Mouse (Mus musculus) forebrain, embryonic 10.5 days (tissue): ENCODE measurements around the gene Pak3. TPM values are rescaled to one million over a fixed set of nuclear protein-coding genes. Genes with fewer than 3 reads are reported as not detected.

Source experiments
- DNase-seq: peaks from one replicate; pipeline ENCODE4 v3.0.0-alpha.2; 2017; ENCODE audit warnings: low spot score; ENCODE audit errors: extremely low spot score
- H3K27ac ChIP-seq: fragments of 300-500 bp; sonication (generic); 2 replicates; pipeline ENCODE4 v1.5.1; 2016; ENCODE audit warnings: mild to moderate bottlenecking
- H3K27me3 ChIP-seq: fragments of 300-500 bp; sonication (generic); 2 replicates; pipeline ENCODE4 v1.6.1; 2016; ENCODE audit warnings: mild to moderate bottlenecking; ENCODE audit not compliant: poor library complexity, severe bottlenecking
- H3K36me3 ChIP-seq: fragments of 300-500 bp; sonication (generic); replicated peaks from 2 replicates; pipeline ENCODE4 v1.6.1; 2016; ENCODE audit warnings: mild to moderate bottlenecking, moderate library complexity
- H3K4me1 ChIP-seq: fragments of 300-500 bp; sonication (generic); 2 replicates; pipeline ENCODE4 v1.6.1; 2016
- H3K4me3 ChIP-seq: fragments of 300-500 bp; sonication (generic); 2 replicates; pipeline ENCODE4 v1.5.1; 2016; ENCODE audit warnings: mild to moderate bottlenecking, moderate library complexity
- H3K9me3 ChIP-seq: fragments of 300-500 bp; sonication (generic); 2 replicates; pipeline ENCODE4 v1.6.1; 2016; ENCODE audit warnings: mild to moderate bottlenecking, moderate library complexity
- WGBS: fragments of 180-500 bp; shearing (Covaris S2); methylation state at CpG from one replicate; pipeline ENCODE4 v1.1.7; 2016; 5-methylcytosine and 5-hydroxymethylcytosine counted together
- polyA plus RNA-seq: library from polyadenylated mRNA; unstranded; fragments of >200 nt; fragmentation: Nextera tagmentation; extraction: Ambion mirVana; gene quantifications from 2 replicates; pipeline ENCODE4 v1.2.1, GENCODE M21; 2016

The Pak3 gene
- polyA plus RNA-seq, 1 experiment from 2014 or later = 62.7 TPM

- DNase-seq = no peak
- Histone ChIP-seq H3K9me3 (no peaks in the 10 kb centered on the region), H3K4me1 (no peaks in the 10 kb centered on the region), H3K4me3 (no peak overlapping the region), H3K36me3 (no peaks in the 10 kb centered on the region), H3K27ac (no peak overlapping the region), H3K27me3 (peaks cover 87% of the 10 kb centered on the region)
- 71% methylated on average over 2 of the region's 2 CpGs for WGBS
Observed at GRCm38 (mm10) chrX:143580458-143580959, 62.1 kb downstream of the Pak3 start.

DNA sequence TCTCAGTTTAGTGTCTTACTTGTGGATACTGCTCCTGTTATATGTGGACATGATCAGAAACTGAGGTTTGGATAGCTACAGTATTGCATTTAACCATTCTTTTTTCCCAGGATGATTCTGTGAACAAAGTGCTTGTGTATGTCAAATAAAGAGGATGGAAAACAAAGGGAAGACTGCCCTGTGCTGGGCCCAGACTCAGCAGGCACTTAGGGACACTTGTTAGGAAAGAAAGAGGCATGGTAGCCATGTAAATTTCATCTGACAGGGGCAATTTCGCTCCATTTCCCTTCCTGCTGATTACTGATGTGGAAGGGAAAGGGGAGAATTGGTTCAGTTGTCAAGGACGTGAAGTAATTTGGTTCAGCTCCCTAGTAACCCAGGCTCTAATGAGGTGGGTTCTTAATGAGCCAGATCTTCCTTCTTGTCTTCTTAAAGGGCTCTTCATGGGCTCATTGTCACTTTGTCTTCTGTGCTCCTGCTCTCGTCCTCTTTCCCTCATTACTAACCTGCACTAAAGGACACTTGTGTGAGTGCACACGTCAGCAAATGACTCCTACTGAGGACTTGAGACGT lies 88.6 kb downstream of the Pak3 start:
- H3K27ac ChIP-seq = peak overlapping the region; percentile 58; the same call in 1 of the 2 replicates
- H3K9me3 ChIP-seq = no peaks in the 10 kb centered on the region
- no peak for DNase-seq
- H3K27me3 ChIP-seq = peaks cover 54% of the 10 kb centered on the region
- no peak overlapping the region for H3K4me3 ChIP-seq
- H3K36me3 ChIP-seq = no peaks in the 10 kb centered on the region
- WGBS = 41% methylated on average over 5 of the region's 5 CpGs
- H3K4me1 ChIP-seq = peaks cover 15% of the 10 kb centered on the region

DNA sequence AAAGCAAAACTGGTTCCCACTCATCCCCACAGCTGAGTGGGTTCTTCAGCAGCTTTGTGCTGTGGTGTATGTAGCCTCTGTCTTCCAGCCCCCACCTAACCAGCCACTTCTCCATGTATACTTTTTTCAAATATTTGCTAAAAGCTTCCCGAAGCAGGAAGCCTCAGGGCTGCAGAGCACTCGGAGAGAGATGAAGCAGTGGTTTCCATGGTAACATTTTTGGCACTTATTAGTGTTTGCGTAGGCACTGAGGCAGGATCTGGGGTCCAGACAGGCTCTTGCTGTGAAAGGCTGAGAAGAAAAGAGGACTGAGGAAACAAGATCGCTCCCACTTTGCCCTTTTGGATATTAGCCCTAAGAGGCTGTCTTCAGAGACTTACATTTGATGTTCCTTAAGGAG lies 100.3 kb downstream of the Pak3 start:
- WGBS = 59% methylated on average over 4 of the region's 4 CpGs

DNA sequence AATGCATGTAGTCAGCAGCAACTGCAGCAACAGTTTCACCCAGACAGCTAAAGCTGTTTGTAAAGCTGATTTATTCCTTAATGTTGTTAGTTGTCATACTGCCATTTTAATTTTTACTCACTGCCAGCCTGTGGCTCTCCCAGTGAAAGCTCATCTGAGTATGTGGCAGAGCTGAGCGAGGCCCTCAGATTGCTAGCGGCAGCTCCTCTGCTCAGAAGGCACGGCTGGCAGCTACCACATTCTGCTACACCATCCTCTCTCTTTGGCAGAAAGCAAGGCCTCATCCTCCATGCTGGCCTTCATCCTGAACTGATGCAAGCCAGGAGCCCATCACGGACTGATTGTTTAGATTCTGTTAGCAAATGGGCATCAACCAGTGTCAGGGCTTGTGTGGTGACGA lies 109.4 kb downstream of the Pak3 start:
- 88% methylated on average over 5 of the region's 5 CpGs for WGBS
- Histone ChIP-seq H3K4me1 (no peaks in the 10 kb centered on the region), H3K4me3 (no peak overlapping the region), H3K27me3 (peaks cover 88% of the 10 kb centered on the region), H3K9me3 (no peaks in the 10 kb centered on the region), H3K36me3 (no peaks in the 10 kb centered on the region), H3K27ac (no peak overlapping the region)
- no peak for DNase-seq

More for the DNA sequence above, 100.3 kb downstream of the Pak3 start:
- Histone ChIP-seq H3K27ac (no peak overlapping the region), H3K27me3 (peaks cover 79% of the 10 kb centered on the region), H3K9me3 (no peaks in the 10 kb centered on the region), H3K4me3 (no peak overlapping the region), H3K36me3 (no peaks in the 10 kb centered on the region), H3K4me1 (peaks cover 9% of the 10 kb centered on the region)
- DNase-seq = no peak

GRCm38 (mm10) chrX:143643936-143644335 lies 125.5 kb downstream of the Pak3 start:
- Histone ChIP-seq H3K4me3 (no peak overlapping the region), H3K27ac (0 out of 2 replicates have a peak overlapping the region, but pooled peaks have one; percentile 20)
- WGBS = 43% methylated on average over 2 of the region's 2 CpGs

GRCm38 (mm10) chrX:143644807-143645206 lies 126.4 kb downstream of the Pak3 start:
- H3K27ac ChIP-seq = 0 out of 2 replicates have a peak overlapping the region, but pooled peaks have one; percentile 15

More at GRCm38 (mm10) chrX:143643936-143644335, 125.5 kb downstream of the Pak3 start:
- Histone ChIP-seq H3K27me3 (peaks cover 55% of the 10 kb centered on the region), H3K4me1 (peaks cover 17% of the 10 kb centered on the region), H3K9me3 (no peaks in the 10 kb centered on the region), H3K36me3 (no peaks in the 10 kb centered on the region)
- no peak for DNase-seq

DNA sequence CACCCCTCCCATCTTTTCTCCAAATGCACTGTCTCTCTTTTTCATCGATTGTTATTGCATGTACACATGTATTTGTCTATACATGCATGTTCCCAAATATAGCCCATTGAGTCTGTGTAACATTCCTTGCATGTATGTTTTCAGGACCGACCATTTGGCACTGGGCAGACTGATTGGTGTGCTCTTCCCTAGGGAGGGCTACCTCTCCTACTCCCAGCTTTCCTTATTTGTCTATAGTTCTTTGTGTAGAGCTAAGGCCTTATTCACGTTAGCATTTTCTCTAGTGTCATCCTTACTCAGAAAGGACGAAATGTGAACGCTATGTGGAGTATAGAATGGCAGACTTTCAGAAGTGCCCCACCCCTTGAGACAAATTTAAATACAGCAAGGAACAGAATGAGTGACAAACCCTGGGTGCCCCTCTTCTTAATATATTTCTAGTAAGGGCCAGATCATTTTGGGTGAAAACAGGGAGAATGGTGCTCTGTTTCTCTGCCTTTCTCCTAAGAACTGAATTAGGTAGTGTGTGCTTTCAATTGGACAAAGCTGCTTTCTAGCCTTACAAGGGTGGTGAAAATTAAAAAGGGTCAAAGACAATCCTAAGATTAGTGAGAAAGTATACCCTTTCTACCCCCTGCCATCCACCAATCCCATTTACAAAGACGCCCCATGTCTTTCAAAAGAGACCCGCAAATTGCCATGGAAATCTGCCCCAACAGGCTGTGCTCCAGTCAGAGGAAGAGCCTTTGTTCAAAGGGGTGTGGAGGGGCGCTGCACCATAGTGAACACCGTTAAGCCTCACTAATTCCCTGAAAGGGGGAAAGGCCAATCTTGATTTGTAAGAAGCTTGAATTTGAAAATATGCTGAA lies 136.2 kb downstream of the Pak3 start:
- Histone ChIP-seq H3K4me3 (no peak overlapping the region), H3K27me3 (peaks cover 97% of the 10 kb centered on the region), H3K4me1 (peaks cover 32% of the 10 kb centered on the region), H3K9me3 (no peaks in the 10 kb centered on the region), H3K36me3 (no peaks in the 10 kb centered on the region), H3K27ac (peak overlapping the region; percentile 73)
- DNase-seq = peak; percentile 64
- 22% methylated on average over 9 of the region's 9 CpGs for WGBS

More at GRCm38 (mm10) chrX:143644807-143645206, 126.4 kb downstream of the Pak3 start:
- no peak for DNase-seq
- peaks cover 63% of the 10 kb centered on the region for H3K27me3 ChIP-seq
- H3K4me1 ChIP-seq = peaks cover 17% of the 10 kb centered on the region
- 37% methylated on average over 1 of the region's 1 CpGs for WGBS
- no peaks in the 10 kb centered on the region for H3K9me3 ChIP-seq
- H3K4me3 ChIP-seq = no peak overlapping the region
- H3K36me3 ChIP-seq = no peaks in the 10 kb centered on the region

- no peaks in the 10 kb centered on the region for H3K9me3 ChIP-seq
- peaks cover 97% of the 10 kb centered on the region for H3K27me3 ChIP-seq
- no peaks in the 10 kb centered on the region for H3K36me3 ChIP-seq
- H3K4me1 ChIP-seq = peaks cover 32% of the 10 kb centered on the region
- WGBS = 19% methylated on average over 3 of the region's 3 CpGs
- 0 out of 2 replicates have a peak overlapping the region, but pooled peaks have one; percentile 73 for H3K27ac ChIP-seq
- DNase-seq = no peak
- no peak overlapping the region for H3K4me3 ChIP-seq
Observed at GRCm38 (mm10) chrX:143655177-143655492, 136.7 kb downstream of the Pak3 start.

- DNase-seq = peak; percentile 53
- peak overlapping the region; percentile 62 for H3K4me3 ChIP-seq
- peaks cover 90% of the 10 kb centered on the region for H3K27me3 ChIP-seq
- peaks cover 25% of the 10 kb centered on the region; the same call in 1 of the 2 replicates for H3K4me1 ChIP-seq
- no peaks in the 10 kb centered on the region for H3K36me3 ChIP-seq
- H3K9me3 ChIP-seq = no peaks in the 10 kb centered on the region
- peak overlapping the region; percentile 84 for H3K27ac ChIP-seq
- 17% methylated on average over 28 of the region's 28 CpGs for WGBS
Observed at GRCm38 (mm10) chrX:143664221-143665150, 146.1 kb downstream of the Pak3 start.

GRCm38 (mm10) chrX:143665771-143666170 lies 147.4 kb downstream of the Pak3 start:
- Histone ChIP-seq H3K36me3 (no peaks in the 10 kb centered on the region), H3K27ac (no peak overlapping the region), H3K9me3 (no peaks in the 10 kb centered on the region), H3K4me3 (peak overlapping the region; percentile 62), H3K4me1 (peaks cover 25% of the 10 kb centered on the region; the same call in 1 of the 2 replicates), H3K27me3 (peaks cover 84% of the 10 kb centered on the region)
- 76% methylated on average over 2 of the region's 2 CpGs for WGBS
- DNase-seq = no peak

- no peak for DNase-seq
- no peaks in the 10 kb centered on the region for H3K9me3 ChIP-seq
- WGBS = 38% methylated on average over 4 of the region's 4 CpGs
- no peaks in the 10 kb centered on the region for H3K36me3 ChIP-seq
- H3K27me3 ChIP-seq = peaks cover 87% of the 10 kb centered on the region
- H3K27ac ChIP-seq = no peak overlapping the region
- peaks cover 25% of the 10 kb centered on the region; the same call in 1 of the 2 replicates for H3K4me1 ChIP-seq
- peak overlapping the region; percentile 62 for H3K4me3 ChIP-seq
Observed at GRCm38 (mm10) chrX:143666991-143667390, 148.6 kb downstream of the Pak3 start.

DNA sequence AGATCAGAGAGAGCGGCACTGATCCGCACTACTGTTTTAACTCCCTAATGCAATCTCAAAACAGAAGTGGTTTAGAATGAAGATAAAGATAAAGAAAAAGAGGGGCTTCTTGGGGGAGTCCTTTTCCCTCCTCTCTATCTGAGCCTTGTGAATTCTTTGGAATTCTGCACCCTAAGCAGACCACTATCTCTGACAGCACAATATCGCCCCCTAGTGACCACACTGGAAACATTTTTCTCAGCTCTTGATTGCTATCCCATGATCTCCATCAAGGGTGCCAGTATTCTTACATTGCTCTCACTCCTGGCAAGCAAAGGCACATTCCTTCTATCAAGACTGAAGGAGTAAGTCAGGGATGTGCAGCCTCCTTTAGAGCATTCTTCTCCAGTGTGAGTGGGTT lies 149.9 kb downstream of the Pak3 start:
- DNase-seq = peak; percentile 39
- peaks cover 84% of the 10 kb centered on the region for H3K27me3 ChIP-seq
- WGBS = 46% methylated on average over 3 of the region's 3 CpGs

More for the DNA sequence above, 149.9 kb downstream of the Pak3 start:
- H3K36me3 ChIP-seq = no peaks in the 10 kb centered on the region
- H3K27ac ChIP-seq = no peak overlapping the region
- H3K9me3 ChIP-seq = no peaks in the 10 kb centered on the region
- H3K4me3 ChIP-seq = no peak overlapping the region
- H3K4me1 ChIP-seq = peaks cover 25% of the 10 kb centered on the region; the same call in 1 of the 2 replicates
